Mouse (Mus musculus): ENCODE results near the gene Syne1. TPM values are rescaled to one million over a fixed set of nuclear protein-coding genes. Genes with fewer than 3 reads are reported as not detected.

Gene Syne1
- polyA plus RNA-seq, 1 experiment from 2014 or later = 5.6 TPM

DNA sequence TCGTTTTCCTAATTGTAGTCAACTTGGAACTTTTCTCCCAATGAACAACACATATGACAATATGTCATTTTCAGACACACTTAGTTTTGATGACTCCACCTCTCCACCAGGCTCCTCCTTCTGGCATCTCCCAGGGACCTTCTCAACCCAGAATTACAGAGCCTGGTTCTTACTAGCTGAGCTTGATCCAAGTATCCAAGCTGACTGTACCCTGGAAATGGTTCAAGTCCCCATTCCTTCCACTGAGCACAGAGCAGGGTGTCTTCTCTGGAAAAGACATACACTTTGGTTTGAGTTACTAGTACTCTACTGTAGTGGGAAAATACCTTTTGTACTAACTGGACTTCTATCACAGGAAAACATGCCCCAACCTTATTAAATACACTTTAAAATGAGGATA, 197.9 kb downstream of the Syne1 start:
- POLR2A ChIA-PET = no interaction called here
- no peak for TF ChIP-seq CTCF (IDR thresholded peaks at IDR 0.05)
- no peak for DNase-seq (ENCODE audit: low read depth, low spot score)
- ATAC-seq = no peak
- H3K27me3 ChIP-seq = peaks cover 10% of the 10 kb centered on the region
- CTCF ChIA-PET = no interaction called here
- in situ Hi-C loops (cut with MboI; ENCODE audit: low pct_unique_long_range_greater_than_20kb) = no loop called here

DNA sequence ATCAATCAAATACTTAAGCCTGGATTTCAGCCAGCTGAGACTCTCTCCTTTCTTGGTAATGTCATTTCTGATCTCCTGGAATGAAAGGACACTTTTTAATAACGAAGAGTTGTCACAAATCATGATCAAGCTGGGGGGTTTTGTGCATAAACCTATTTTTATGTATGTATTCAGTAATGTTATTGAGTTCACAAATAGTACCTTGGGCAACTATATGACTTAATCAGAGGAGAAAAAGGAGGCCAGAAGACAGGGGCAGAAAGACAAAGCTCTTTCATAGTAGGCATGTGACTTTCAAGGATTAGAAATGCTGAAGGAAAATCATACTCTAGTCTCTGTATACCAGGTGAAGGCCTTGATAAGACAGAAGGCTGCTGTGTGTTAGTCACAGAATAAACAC, 204.4 kb downstream of the Syne1 start:
- H3K27me3 ChIP-seq = peaks cover 10% of the 10 kb centered on the region
- TF ChIP-seq CTCF (IDR thresholded peaks at IDR 0.05) = no peak
- DNase-seq (ENCODE audit: low read depth, low spot score) = no peak
- in situ Hi-C loops (cut with MboI; ENCODE audit: low pct_unique_long_range_greater_than_20kb) = loop anchor here (25.0 kb wide), 1 partner anchor 1360 kb away; no protein-coding TSS in a partner anchor
- ATAC-seq = no peak
- POLR2A ChIA-PET = no interaction called here
- CTCF ChIA-PET = interaction anchor here (1.0 to 1.2 kb wide), 2 partner anchors 12 to 58 kb away, joined by 3 read pairs; no protein-coding TSS in a partner anchor

DNA sequence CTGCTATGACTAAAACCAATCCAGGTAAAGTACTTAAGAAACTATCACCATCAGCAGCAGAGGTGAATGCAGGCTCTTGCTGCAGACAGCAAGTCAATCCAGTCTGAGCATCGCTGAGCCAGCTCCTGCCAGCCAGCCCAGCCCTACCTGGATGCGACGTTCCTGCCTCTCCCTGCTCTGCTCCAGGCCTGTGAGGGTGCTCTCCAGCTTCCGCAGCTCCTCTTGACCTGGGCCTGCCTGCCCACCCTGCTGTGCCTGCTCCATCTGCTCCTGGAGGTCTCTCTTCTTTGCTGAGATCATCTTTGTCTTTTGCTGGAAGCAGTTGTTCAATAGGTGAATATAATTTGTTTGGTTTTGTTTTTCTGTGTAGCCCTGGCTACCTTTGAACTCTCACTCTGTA, 208.1 kb downstream of the Syne1 start:
- POLR2A ChIA-PET = no interaction called here
- CTCF ChIA-PET = interaction anchor here (0.6 kb wide), 1 partner anchor 55 kb away, joined by 3 read pairs; no protein-coding TSS in a partner anchor
- peaks cover 37% of the 10 kb centered on the region for H3K27me3 ChIP-seq
- no peak for TF ChIP-seq CTCF (IDR thresholded peaks at IDR 0.05)
- DNase-seq (ENCODE audit: low read depth, low spot score) (no peak), ATAC-seq (no peak)
- in situ Hi-C loops (cut with MboI; ENCODE audit: low pct_unique_long_range_greater_than_20kb) = loop anchor here (25.0 kb wide), 1 partner anchor 1356 kb away; no protein-coding TSS in a partner anchor

DNA sequence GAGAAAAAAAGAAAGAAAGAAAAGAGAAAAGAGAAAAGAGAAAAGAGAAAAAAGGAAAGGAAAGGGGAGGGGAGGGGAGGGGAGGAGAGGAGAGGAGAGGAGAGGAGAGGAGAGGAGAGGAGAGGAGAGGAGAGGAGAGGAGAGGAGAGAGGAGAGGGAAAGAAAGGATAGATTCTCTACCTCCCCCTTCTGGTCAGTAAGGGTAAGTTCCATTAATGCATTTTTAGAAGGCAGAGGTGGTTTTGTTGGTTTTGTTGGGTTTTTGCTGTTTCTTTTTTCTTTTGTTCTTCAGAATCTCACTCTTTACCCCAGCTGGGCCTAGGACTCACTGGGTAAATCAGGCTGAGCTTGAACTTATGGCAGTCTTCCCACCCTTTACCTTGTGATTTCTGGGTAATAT, 214.9 kb downstream of the Syne1 start:
- ChIA-PET CTCF (interaction anchor here (1.3 kb wide), 1 partner anchor 170 kb away, joined by 4 read pairs; no protein-coding TSS in a partner anchor), POLR2A (no interaction called here)
- no peak for DNase-seq (ENCODE audit: low read depth, low spot score)
- ATAC-seq = no peak
- TF ChIP-seq CTCF (IDR thresholded peaks at IDR 0.05) = peak; percentile 43
- in situ Hi-C loops (cut with MboI; ENCODE audit: low pct_unique_long_range_greater_than_20kb) = loop anchor here (25.0 kb wide), 1 partner anchor 1349 kb away; no protein-coding TSS in a partner anchor
- peaks cover 56% of the 10 kb centered on the region for H3K27me3 ChIP-seq

DNA sequence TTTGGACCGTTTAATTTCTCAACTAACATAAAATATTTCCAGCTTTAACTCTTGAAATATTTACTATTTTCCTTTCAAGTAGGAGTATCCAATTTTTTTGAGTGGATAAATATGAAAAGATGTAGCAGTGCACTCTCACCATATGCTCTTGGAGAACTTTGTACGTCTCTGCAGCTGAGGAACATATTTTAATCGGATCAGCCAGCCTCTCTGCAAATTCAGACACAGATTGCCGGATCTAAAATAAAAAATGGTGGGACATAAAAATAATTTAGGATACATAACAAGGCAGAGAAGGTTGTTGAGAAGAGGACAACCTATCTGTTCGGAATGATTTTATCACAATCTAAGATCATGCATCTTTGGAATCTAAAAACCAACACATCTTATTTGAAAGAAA, 218.5 kb downstream of the Syne1 start:
- in situ Hi-C loops (cut with MboI; ENCODE audit: low pct_unique_long_range_greater_than_20kb) = loop anchor here (25.0 kb wide), 1 partner anchor 1346 kb away; no protein-coding TSS in a partner anchor
- DNase-seq (ENCODE audit: low read depth, low spot score) (no peak), ATAC-seq (no peak)
- POLR2A ChIA-PET = interaction anchor here (0.6 kb wide), 1 partner anchor 633 kb away, joined by 5 read pairs; no protein-coding TSS in a partner anchor
- peaks cover 48% of the 10 kb centered on the region for H3K27me3 ChIP-seq
- CTCF ChIA-PET = interaction anchor here (1.0 kb wide), 1 partner anchor 12 kb away, joined by 3 read pairs; no protein-coding TSS in a partner anchor
- no peak for TF ChIP-seq CTCF (IDR thresholded peaks at IDR 0.05)

DNA sequence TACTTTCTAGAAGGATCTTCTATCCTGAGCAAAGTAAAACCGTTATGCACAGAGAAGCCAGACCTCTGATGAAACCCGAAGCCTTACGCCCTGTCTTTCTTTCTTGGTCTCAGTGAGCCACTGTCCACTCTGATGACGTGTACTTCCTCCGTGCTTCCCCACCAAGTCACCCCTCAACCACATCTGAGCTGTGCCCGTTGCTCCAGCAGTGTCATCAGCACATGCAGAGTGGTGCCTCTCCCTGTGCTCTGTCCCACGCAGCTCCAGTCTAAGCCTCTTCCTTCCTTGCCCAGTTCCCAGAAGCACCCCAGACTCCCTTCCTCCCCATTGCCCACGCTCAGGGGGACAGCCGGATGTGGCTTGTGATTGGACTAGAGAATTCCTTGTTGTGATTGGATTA, 224.6 kb downstream of the Syne1 start:
- POLR2A ChIA-PET = no interaction called here
- in situ Hi-C loops (cut with MboI; ENCODE audit: low pct_unique_long_range_greater_than_20kb) = loop anchor here (25.0 kb wide), 1 partner anchor 1339 kb away; no protein-coding TSS in a partner anchor
- no peak for ATAC-seq

DNA sequence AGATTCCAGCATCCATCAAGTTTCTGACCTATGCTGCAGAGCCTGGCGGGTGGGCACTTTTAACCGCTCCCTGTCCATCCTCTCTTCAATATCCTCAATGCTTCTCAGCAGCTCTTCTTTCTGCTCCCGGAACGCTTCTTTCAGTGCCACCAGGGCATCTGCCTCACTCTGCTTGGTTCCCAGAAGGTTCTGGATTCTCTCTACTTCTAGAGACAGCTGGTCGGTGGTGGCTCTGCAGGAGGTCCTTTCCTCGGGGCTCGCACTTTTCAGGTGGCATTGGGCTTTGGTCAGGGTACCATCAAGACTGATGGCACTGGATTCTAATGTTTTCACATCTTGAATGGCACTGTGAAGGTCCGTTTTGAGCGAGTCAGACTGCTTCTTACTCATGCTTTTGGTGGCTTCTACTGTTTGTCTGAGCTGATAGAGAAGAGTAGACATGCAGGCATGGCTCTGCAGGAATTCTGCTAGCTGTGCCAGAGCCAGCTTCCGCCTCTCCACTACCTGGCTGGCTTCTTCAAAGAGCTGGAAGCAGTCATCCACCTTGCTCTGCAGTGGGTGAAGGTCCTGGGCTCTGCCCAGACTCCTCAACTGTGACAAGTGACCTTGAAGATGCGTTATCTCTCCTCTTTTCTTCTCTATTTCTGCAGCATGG, 227.4 kb downstream of the Syne1 start:
- peaks cover 60% of the 10 kb centered on the region for H3K27me3 ChIP-seq
- POLR2A ChIA-PET = no interaction called here
- no peak for TF ChIP-seq CTCF (IDR thresholded peaks at IDR 0.05)
- DNase-seq (ENCODE audit: low read depth, low spot score) (no peak), ATAC-seq (no peak)
- CTCF ChIA-PET = no interaction called here
- in situ Hi-C loops (cut with MboI; ENCODE audit: low pct_unique_long_range_greater_than_20kb) = no loop called here

More for the DNA sequence above, 224.6 kb downstream of the Syne1 start:
- CTCF ChIA-PET = no interaction called here
- H3K27me3 ChIP-seq = peaks cover 61% of the 10 kb centered on the region
- TF ChIP-seq CTCF (IDR thresholded peaks at IDR 0.05) = no peak
- no peak for DNase-seq (ENCODE audit: low read depth, low spot score)

DNA sequence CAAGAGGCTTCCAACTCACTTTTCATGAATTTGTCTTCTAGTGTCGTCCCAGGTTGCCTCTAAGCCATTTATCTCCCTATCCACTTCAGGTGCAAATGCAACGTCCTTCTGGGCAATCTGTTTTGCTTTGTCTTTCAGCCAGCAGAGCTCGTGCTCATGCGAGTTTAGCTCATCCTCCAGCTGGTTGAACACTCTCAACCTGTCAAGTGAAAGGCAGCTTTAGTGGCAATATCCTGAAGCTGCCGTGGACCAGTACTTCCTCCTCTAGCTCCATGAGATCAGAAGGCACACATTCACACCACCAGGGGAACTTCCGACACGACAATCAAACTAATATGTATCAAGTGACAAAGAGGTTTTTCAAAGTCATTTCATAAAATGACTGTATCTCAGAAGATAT, 228.7 kb downstream of the Syne1 start:
- no peak for TF ChIP-seq CTCF (IDR thresholded peaks at IDR 0.05)
- peaks cover 48% of the 10 kb centered on the region for H3K27me3 ChIP-seq
- ATAC-seq = no peak
- DNase-seq (ENCODE audit: low read depth, low spot score) = no peak
- in situ Hi-C loops (cut with MboI; ENCODE audit: low pct_unique_long_range_greater_than_20kb) = no loop called here
- ChIA-PET CTCF (no interaction called here), POLR2A (no interaction called here)

DNA sequence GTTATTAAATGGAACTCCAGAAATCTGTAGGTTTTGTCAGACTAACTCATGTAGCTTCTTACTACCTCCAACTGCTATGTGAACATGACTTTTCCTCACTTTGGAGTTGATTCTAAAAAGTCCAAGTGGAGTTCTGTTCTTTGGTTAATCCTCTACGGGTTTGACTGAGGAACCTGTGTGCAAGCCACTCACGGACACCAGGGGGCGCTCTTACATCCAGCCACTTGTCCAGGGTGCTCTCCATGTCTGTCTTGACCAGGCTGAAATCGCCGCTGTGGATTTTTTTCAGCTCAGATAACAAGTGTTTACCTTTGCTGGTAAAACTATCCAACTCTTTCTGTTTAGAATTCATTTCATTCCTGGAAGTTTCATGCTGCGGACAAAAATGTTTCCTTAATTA, 233.7 kb downstream of the Syne1 start:
- in situ Hi-C loops (cut with MboI; ENCODE audit: low pct_unique_long_range_greater_than_20kb) = no loop called here
- ATAC-seq (no peak), DNase-seq (ENCODE audit: low read depth, low spot score) (no peak)
- ChIA-PET POLR2A (no interaction called here), CTCF (interaction anchor here (0.7 to 1.8 kb wide), 3 partner anchors 9 to 32 kb away, joined by 3 to 7 read pairs (median 3); no protein-coding TSS in a partner anchor)
- peaks cover 14% of the 10 kb centered on the region for H3K27me3 ChIP-seq
- peak; percentile 84 for TF ChIP-seq CTCF (IDR thresholded peaks at IDR 0.05)

DNA sequence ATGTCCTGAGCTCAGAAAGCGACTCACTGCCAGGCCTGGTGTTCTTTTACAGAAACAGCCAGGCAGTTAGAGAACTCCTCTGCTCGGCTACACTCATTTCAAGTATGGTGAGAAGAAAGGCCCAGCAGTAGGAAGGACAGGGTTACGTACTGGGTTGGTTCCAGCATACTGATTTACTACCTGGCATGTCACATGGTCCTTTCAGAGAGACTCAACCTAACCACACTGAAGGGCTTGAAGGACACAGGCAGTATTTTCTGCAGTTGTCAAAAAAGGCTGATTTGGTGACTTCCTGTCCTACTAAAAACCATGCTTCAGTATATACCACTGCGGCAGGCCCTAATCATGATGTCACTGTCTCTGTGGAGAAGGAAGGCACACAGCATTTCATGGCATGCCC, 238.8 kb downstream of the Syne1 start:
- DNase-seq (ENCODE audit: low read depth, low spot score) = no peak
- TF ChIP-seq CTCF (IDR thresholded peaks at IDR 0.05) = no peak
- ATAC-seq = no peak

DNA sequence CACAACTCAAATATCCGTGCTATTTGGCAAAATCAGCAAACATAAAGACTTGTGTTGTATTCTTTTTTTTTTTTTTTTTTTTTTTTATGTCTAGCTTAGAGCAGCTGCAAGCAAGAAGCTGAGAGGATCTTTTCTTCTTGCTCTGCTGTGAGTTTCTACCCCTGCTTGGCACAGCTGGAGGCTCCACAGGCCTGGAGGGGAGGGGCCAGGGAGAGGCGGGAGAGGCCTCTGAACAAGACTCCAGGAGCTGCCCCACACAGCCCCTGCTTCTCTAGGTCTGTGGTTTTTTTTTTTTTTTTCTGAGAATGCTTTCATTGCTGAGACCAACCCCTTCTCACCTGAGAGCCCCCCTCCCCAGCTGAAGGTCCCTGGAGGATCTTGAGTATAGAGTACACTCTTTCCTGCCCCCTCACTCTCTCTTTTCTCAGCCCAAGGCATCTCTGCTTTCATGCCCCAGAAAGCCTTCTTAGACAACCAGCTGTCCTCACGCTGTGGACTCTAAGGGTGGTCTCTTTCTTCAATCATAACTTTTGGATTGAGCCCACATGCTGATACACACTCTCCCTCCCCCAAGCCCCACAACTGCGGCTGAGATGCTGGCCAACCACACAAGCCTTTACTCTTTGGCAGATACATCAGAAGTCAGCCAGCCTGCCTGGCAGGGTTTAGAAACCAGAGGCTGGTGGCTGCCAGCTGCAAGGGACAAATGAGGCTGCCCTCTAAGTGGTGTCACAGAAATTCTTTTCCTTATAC, 241.1 kb downstream of the Syne1 start:
- no peak for ATAC-seq
- TF ChIP-seq CTCF (IDR thresholded peaks at IDR 0.05) = no peak
- CTCF ChIA-PET = interaction anchor here (2.5 kb wide), 1 partner anchor 8 kb away, joined by 7 read pairs; no protein-coding TSS in a partner anchor
- in situ Hi-C loops (cut with MboI; ENCODE audit: low pct_unique_long_range_greater_than_20kb) = no loop called here
- H3K27me3 ChIP-seq = no peaks in the 10 kb centered on the region
- DNase-seq (ENCODE audit: low read depth, low spot score) = no peak
- POLR2A ChIA-PET = no interaction called here

More for the DNA sequence above, 238.8 kb downstream of the Syne1 start:
- POLR2A ChIA-PET = no interaction called here
- CTCF ChIA-PET = no interaction called here
- in situ Hi-C loops (cut with MboI; ENCODE audit: low pct_unique_long_range_greater_than_20kb) = no loop called here
- H3K27me3 ChIP-seq = no peaks in the 10 kb centered on the region
